Mouse (Mus musculus) small intestine, adult 2 months (tissue): ENCODE measurements at regions not wholly inside any gene's neighbourhood (a gene's known extent, or its start where the extent isn't known, plus 50 kb on each side); places are given as distances from the start of the nearest gene placed in this dataset.

Experiments
- CTCF ChIP-seq: fragments of 200-500 bp; IDR thresholded peaks from 2 replicates; pipeline ENCODE4 v1.5.1; 2012; ENCODE audit warnings: low read depth, mild to moderate bottlenecking, control low read depth, inconsistent platforms, low read length, moderate library complexity, mixed read lengths; ENCODE audit not compliant: insufficient replicate concordance, insufficient read length; ENCODE audit errors: extremely low read depth
- POLR2A ChIP-seq: fragments of 200-500 bp; IDR thresholded peaks from 2 replicates; pipeline ENCODE4 v1.6.1; 2012; ENCODE audit warnings: low read depth, mild to moderate bottlenecking, control low read depth, inconsistent platforms, low read length, moderate library complexity

DNA sequence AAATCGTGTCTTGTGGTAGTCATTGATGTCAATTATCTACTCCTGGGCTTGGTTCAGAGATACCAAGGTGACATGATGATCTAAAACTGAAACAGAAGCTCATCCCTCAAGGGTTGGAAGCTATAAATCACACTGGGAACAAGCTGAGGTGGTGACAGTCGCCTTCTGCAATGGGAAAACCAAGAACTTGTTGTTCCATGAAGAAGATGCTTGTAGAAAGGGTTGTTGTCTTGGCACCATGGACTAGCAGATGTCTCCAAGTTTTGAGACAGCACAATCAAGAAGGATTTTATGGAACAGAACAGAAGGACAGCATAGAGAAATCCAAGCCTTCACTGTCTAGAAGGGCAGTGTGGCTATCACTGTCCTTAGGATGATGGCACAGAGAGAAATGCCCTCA lies 2005.4 kb upstream of the Lrrc6 start:
- TF ChIP-seq CTCF (no peak), POLR2A (no peak)
